Mouse (Mus musculus) kidney, adult 2 months (tissue): ENCODE data around the gene 4933427D14Rik.

Experiments
- CTCF ChIP-seq: fragments of 200-500 bp; conservative IDR thresholded peaks from 2 replicates; pipeline ENCODE4 v1.5.1; 2011; ENCODE audit warnings: low read depth, mild to moderate bottlenecking, control low read depth, low read length, moderate library complexity, mixed read lengths; ENCODE audit not compliant: insufficient read depth, insufficient read length
- POLR2A ChIP-seq: fragments of 200-500 bp; IDR thresholded peaks from one replicate; pipeline ENCODE4 v1.6.1; 2011; ENCODE audit warnings: low read depth, low read length, control low read depth

DNA sequence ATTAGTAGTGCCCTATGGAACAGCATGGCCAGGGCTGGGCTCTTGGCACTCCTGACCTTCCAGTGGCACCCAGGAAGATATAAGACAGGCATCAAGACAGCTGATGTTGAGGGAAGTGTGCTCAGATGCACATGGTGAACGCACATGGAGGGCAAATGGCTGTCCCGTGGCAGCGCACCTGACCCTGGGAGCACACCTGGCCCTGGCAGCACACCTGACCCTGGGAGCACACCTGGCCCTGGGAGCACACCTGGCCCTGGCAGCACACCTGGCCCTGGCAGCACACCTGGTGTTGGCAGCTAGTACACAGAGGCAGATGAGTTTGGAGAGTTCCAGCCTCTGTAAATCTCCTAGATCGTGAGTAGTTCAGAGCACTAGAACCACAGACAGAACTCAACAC is 21.3 kb upstream of the 4933427D14Rik start:
- no peak for TF ChIP-seq CTCF
- TF ChIP-seq POLR2A = no peak
